Comparison of ENCODE assay signal across 8 mouse cellular contexts in genomic region chr12:100186376-100186775, GRCm38 (mm10). TPM values are rescaled to one million over a fixed set of nuclear protein-coding genes. Genes with fewer than 3 reads are reported as not detected.
DNase-seq lines count a peak whose midpoint lies in the region; ATAC-seq and TF ChIP-seq lines count a peak whose summit lies in the region.

No protein-coding gene starts in this region.

- H3K9me3 ChIP-seq in ES-Bruce4 (replicated peaks; ENCODE audit: control insufficient read depth, insufficient read depth, low read length, poor library complexity, severe bottlenecking): no peaks in the 10 kb centered on the region
- H3K9me3 ChIP-seq in intestine, embryonic 14.5 days (ENCODE audit: control insufficient read depth, low read length): no peaks in the 10 kb centered on the region
- 0 out of 2 replicates have a peak, but pooled peaks cover 2% of the 10 kb centered on the region for H3K9me3 ChIP-seq in lung, embryonic 16.5 days (ENCODE audit: control insufficient read depth, low read length)
- no peaks in the 10 kb centered on the region for H3K9me3 ChIP-seq in stomach, postnatal 0 days (ENCODE audit: control insufficient read depth, low read length)

- peak overlapping the region; percentile 93 for H3K9ac ChIP-seq in ES-Bruce4 (ENCODE audit: low read depth, poor library complexity, severe bottlenecking)
- peak overlapping the region; percentile 96 for H3K9ac ChIP-seq in intestine, embryonic 14.5 days (ENCODE audit: low read length)
- H3K9ac ChIP-seq in lung, embryonic 16.5 days (ENCODE audit: low read length): peak overlapping the region; percentile 91
- H3K9ac ChIP-seq in stomach, postnatal 0 days (ENCODE audit: low read length): peak overlapping the region; percentile 89

- TF ChIP-seq CTCF in ES-Bruce4 (IDR thresholded peaks at IDR 0.05; ENCODE audit: low read depth, low read length): no peak
- no peak for TF ChIP-seq CTCF in stomach, postnatal 0 days (IDR thresholded peaks at IDR 0.05; ENCODE audit: low read depth)

- no peaks in the 10 kb centered on the region for H3K27me3 ChIP-seq in ES-Bruce4 (ENCODE audit: control insufficient read depth, insufficient read depth, low read length, poor library complexity, severe bottlenecking)
- H3K27me3 ChIP-seq in intestine, embryonic 14.5 days (replicated peaks; ENCODE audit: control insufficient read depth, insufficient read depth, low read length): no peaks in the 10 kb centered on the region
- H3K27me3 ChIP-seq in lung, embryonic 16.5 days (ENCODE audit: control insufficient read depth, insufficient read depth, low read depth, low read length): no peaks in the 10 kb centered on the region
- H3K27me3 ChIP-seq in stomach, postnatal 0 days (ENCODE audit: control insufficient read depth, insufficient read depth, low read length): no peaks in the 10 kb centered on the region

- no peak for ATAC-seq in intestine, embryonic 14.5 days (replicated peaks; ENCODE audit: low FRiP score, low TSS enrichment, low read depth)
- no peak for ATAC-seq in lung, embryonic 16.5 days (ENCODE audit: low read depth)
- ATAC-seq in stomach, postnatal 0 days (ENCODE audit: low FRiP score, low TSS enrichment): no peak

- TF ChIP-seq EP300 in ES-Bruce4 (IDR thresholded peaks at IDR 0.05; ENCODE audit: insufficient read depth, low read depth, low read length): no peak
- no peak for TF ChIP-seq EP300 in stomach, postnatal 0 days (optimal IDR thresholded peaks at IDR 0.05)

- peak overlapping the region; percentile 47; the same call in 1 of the 2 replicates for H3K4me3 ChIP-seq in ES-Bruce4 (ENCODE audit: low read depth, low read length)
- peak overlapping the region; percentile 71 for H3K4me3 ChIP-seq in intestine, embryonic 14.5 days (ENCODE audit: low read depth, low read length)
- peak overlapping the region; percentile 72 for H3K4me3 ChIP-seq in lung, embryonic 16.5 days (ENCODE audit: low read length)
- peak overlapping the region; percentile 68 for H3K4me3 ChIP-seq in stomach, postnatal 0 days (ENCODE audit: low read depth, low read length)

- H3K36me3 ChIP-seq in ES-Bruce4 (ENCODE audit: control insufficient read depth, insufficient read depth, low read length, poor library complexity, severe bottlenecking): no peaks in the 10 kb centered on the region
- H3K36me3 ChIP-seq in intestine, embryonic 14.5 days (ENCODE audit: control insufficient read depth, insufficient read depth, low read length): no peaks in the 10 kb centered on the region
- H3K36me3 ChIP-seq in lung, embryonic 16.5 days (ENCODE audit: control insufficient read depth, insufficient read depth, low read length): no peaks in the 10 kb centered on the region
- H3K36me3 ChIP-seq in stomach, postnatal 0 days (ENCODE audit: control insufficient read depth, insufficient read depth, low read length): no peaks in the 10 kb centered on the region

- H3K4me1 ChIP-seq in ES-Bruce4 (ENCODE audit: control insufficient read depth, insufficient read depth, low read length): no peaks in the 10 kb centered on the region
- H3K4me1 ChIP-seq in intestine, embryonic 14.5 days (replicated peaks; ENCODE audit: control insufficient read depth, insufficient read depth, low read length): peaks cover 11% of the 10 kb centered on the region; the same call in 1 of the 2 replicates
- peaks cover 7% of the 10 kb centered on the region for H3K4me1 ChIP-seq in lung, embryonic 16.5 days (replicated peaks; ENCODE audit: control insufficient read depth, insufficient read depth, low read length)
- H3K4me1 ChIP-seq in stomach, postnatal 0 days (replicated peaks; ENCODE audit: control insufficient read depth, insufficient read depth): no peaks in the 10 kb centered on the region

- peak overlapping the region; percentile 91 for H3K27ac ChIP-seq in ES-Bruce4 (ENCODE audit: insufficient read depth, low read length)
- peak overlapping the region; percentile 100 for H3K27ac ChIP-seq in intestine, embryonic 14.5 days (ENCODE audit: low read depth)
- peak overlapping the region; percentile 100 for H3K27ac ChIP-seq in lung, embryonic 16.5 days (ENCODE audit: low read length)
- peak overlapping the region; percentile 99 for H3K27ac ChIP-seq in stomach, postnatal 0 days (replicated peaks)

- TF ChIP-seq POLR2A in ES-Bruce4 (IDR thresholded peaks at IDR 0.05; ENCODE audit: insufficient read depth, low read length): no peak

- WGBS in intestine, embryonic 14.5 days: 5% methylated on average over 6 of the region's 6 CpGs
- 11% methylated on average over 6 of the region's 6 CpGs for WGBS in lung, embryonic 16.5 days
- 2% methylated on average over 6 of the region's 6 CpGs for WGBS in stomach, postnatal 0 days

- H3K4me2 ChIP-seq in intestine, embryonic 14.5 days (ENCODE audit: low read length): peak overlapping the region; percentile 62
- H3K4me2 ChIP-seq in lung, embryonic 16.5 days (ENCODE audit: low read depth, low read length): peak overlapping the region; percentile 75
- H3K4me2 ChIP-seq in stomach, postnatal 0 days (replicated peaks; ENCODE audit: low read depth): peak overlapping the region; percentile 75

- peak; percentile 13 to 32 for DNase-seq in adrenal gland, postnatal 36 days
- DNase-seq in adrenal gland, postnatal 4 days (ENCODE audit: low spot score in 2 of 2): no peak
- peak; percentile 74 for DNase-seq in embryo, embryonic 11 days
- peak; percentile 73 for DNase-seq in intestine, embryonic 14.5 days (ENCODE audit: low spot score)
- no peak for DNase-seq in stomach, postnatal 0 days (ENCODE audit: low spot score)
- DNase-seq in thymus, postnatal 25 days: no peak

RNA-seq across cellular contexts. Expression of gene Calm1, which starts 12.9 kb away (rescaled TPM):
- 100 to 1,000 TPM; 361 to 418 TPM for total RNA-seq in adrenal gland, postnatal 36 days (2021)
- total RNA-seq in adrenal gland, postnatal 4 days (2021): 100 to 1,000 TPM; 373 to 429 TPM
- 280 and 286 TPM in 2 replicates for polyA plus RNA-seq in ES-Bruce4 (2011; ENCODE audit: insufficient read depth, insufficient read length, low read depth, missing spikeins)
- polyA plus RNA-seq in intestine, embryonic 14.5 days (2014; fragmentation: Nextera tagmentation; extraction: Ambion mirVana): 1,929 and 1,989 TPM in 2 replicates
- 1,745 and 1,859 TPM in 2 replicates for polyA plus RNA-seq in lung, embryonic 16.5 days (2015; fragmentation: Nextera tagmentation; extraction: Ambion mirVana)
- polyA plus RNA-seq in stomach, postnatal 0 days (2015; fragmentation: Nextera tagmentation; extraction: Ambion mirVana): 1,956 and 2,116 TPM in 2 replicates

RNA-seq across cellular contexts. Expression of gene Nrde2, which starts 26.9 kb away (rescaled TPM):
- 10 to 100 TPM; 11.6 to 20.2 TPM for total RNA-seq in adrenal gland, postnatal 36 days (2021)
- total RNA-seq in adrenal gland, postnatal 4 days (2021): 10 to 100 TPM; 30.7 to 32.5 TPM
- polyA plus RNA-seq in ES-Bruce4 (2011; ENCODE audit: insufficient read depth, insufficient read length, low read depth, missing spikeins): 14.9 and 17.6 TPM in 2 replicates
- polyA plus RNA-seq in intestine, embryonic 14.5 days (2014; fragmentation: Nextera tagmentation; extraction: Ambion mirVana): 13.7 and 14.4 TPM in 2 replicates
- polyA plus RNA-seq in lung, embryonic 16.5 days (2015; fragmentation: Nextera tagmentation; extraction: Ambion mirVana): 13.2 and 14.7 TPM in 2 replicates
- 5.9 and 6.9 TPM in 2 replicates for polyA plus RNA-seq in stomach, postnatal 0 days (2015; fragmentation: Nextera tagmentation; extraction: Ambion mirVana)

Comparison
In these comparisons a context has a peak if more than half of its experiments do, and no peak if none do; other contexts are left out.
1. DNase-seq: peak in adrenal gland, postnatal 36 days (2 of 2), embryo, embryonic 11 days (single experiment) and intestine, embryonic 14.5 days (single experiment); none in adrenal gland, postnatal 4 days (0 of 2), stomach, postnatal 0 days (single experiment) and thymus, postnatal 25 days (single experiment).
2. Peak in every context shown above with its lines, with median percentiles within 50 percentile points of each other: H3K27ac ChIP-seq, H3K4me3 ChIP-seq, H3K9ac ChIP-seq and H3K4me2 ChIP-seq.